Mouse (Mus musculus): Measurements from ENCODE around the gene Rpl4. TPM values are rescaled to one million over a fixed set of nuclear protein-coding genes. Genes with fewer than 3 reads are reported as not detected.

The Rpl4 gene
- total and polyA plus RNA-seq, 3 experiments = 1,956 to 4,069 (median 1,996) TPM

DNA sequence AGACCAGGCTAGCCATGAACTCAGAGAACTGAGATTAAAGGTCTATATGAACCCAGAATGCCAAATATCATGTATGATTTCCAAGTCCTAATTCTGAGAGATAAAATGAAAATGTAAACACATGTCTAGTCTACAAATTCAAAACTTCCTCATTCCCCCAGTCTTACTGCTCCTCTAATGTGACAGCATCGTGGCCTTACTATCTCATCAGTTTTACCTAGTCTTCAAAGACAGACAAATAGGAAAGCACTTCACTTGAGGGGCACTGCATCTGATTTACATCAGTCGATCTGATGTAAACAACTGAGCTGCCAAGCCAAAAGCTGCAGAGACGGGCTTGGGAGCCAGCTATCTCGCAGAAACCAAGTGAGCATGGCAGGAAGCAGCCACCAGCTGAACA is 42.9 kb downstream of the Rpl4 start:
- no peak overlapping the region for H3K27ac ChIP-seq (ENCODE audit: insufficient read depth, low read depth)
- dilution Hi-C loops (cut with MboI; ENCODE audit: extremely low pct_ligation_motif_present, extremely low pct_unique_long_range_greater_than_20kb, low sequenced_read_pairs) = no loop called here
- H3K4me2 ChIP-seq (ENCODE audit: insufficient read depth, low read depth, poor library complexity, severe bottlenecking) = no peak overlapping the region
- TF ChIP-seq USF2 (conservative IDR thresholded peaks at IDR 0.05; ENCODE audit: low read depth, low read length) (no peak), ETS1 (conservative IDR thresholded peaks at IDR 0.05; ENCODE audit: low read depth, low read length) (no peak), MAX (IDR thresholded peaks at IDR 0.05; ENCODE audit: low read length) (no peak), RAD21 (IDR thresholded peaks at IDR 0.05; ENCODE audit: low read depth, low read length) (no peak), JUN (IDR thresholded peaks at IDR 0.05; ENCODE audit: insufficient read depth, low read depth, low read length) (no peak), MYC (IDR thresholded peaks at IDR 0.05; ENCODE audit: low read depth, low read length) (no peak), KAT2A (IDR thresholded peaks at IDR 0.05; ENCODE audit: insufficient replicate concordance, low read length) (no peak), HCFC1 (IDR thresholded peaks at IDR 0.05; ENCODE audit: low read depth, low read length) (no peak), CTCF (conservative IDR thresholded peaks at IDR 0.05 in 1 of 2, IDR thresholded peaks at IDR 0.05 in 1 of 2; ENCODE audit: low read depth in 2 of 2, low read length in 2 of 2) (no peak), UBTF (IDR thresholded peaks at IDR 0.05; ENCODE audit: low read depth, low read length) (no peak), NRF1 (IDR thresholded peaks at IDR 0.05; ENCODE audit: low read depth, low read length) (no peak)
- peaks cover 6% of the 10 kb centered on the region for H3K79me2 ChIP-seq (replicated peaks; ENCODE audit: control insufficient read depth, extremely low read depth, insufficient read depth, poor library complexity, severe bottlenecking)
- H3K4me3 ChIP-seq (replicated peaks in 1 of 3; ENCODE audit: low read depth in 2 of 3, low read length in 2 of 3, poor library complexity in 1 of 3) = no peak overlapping the region
- in situ Hi-C loops (cut with MboI; ENCODE audit: low pct_ligation_motif_present, low pct_unique_long_range_greater_than_20kb, low sequenced_read_pairs) = no loop called here
- H3K9me3 ChIP-seq (replicated peaks; ENCODE audit: low read length) = no peaks in the 10 kb centered on the region
- no peak for DNase-seq (ENCODE audit: extremely low read depth)
- H3K4me1 ChIP-seq (ENCODE audit: control insufficient read depth in 1 of 2, insufficient read depth in 2 of 2) = peaks cover 0 to 22% of the 10 kb centered on the region in 2 experiments; a peak in 2 of 4 replicates
- H3K27me3 ChIP-seq (replicated peaks) = no peaks in the 10 kb centered on the region
- H3K36me3 ChIP-seq (replicated peaks in 1 of 2; ENCODE audit: control insufficient read depth in 1 of 2, insufficient read depth in 1 of 2, low read length in 1 of 2) = peaks cover 14 to 68% of the 10 kb centered on the region in 2 experiments
- H3K9ac ChIP-seq (ENCODE audit: insufficient read depth, low read depth) = no peak overlapping the region

DNA sequence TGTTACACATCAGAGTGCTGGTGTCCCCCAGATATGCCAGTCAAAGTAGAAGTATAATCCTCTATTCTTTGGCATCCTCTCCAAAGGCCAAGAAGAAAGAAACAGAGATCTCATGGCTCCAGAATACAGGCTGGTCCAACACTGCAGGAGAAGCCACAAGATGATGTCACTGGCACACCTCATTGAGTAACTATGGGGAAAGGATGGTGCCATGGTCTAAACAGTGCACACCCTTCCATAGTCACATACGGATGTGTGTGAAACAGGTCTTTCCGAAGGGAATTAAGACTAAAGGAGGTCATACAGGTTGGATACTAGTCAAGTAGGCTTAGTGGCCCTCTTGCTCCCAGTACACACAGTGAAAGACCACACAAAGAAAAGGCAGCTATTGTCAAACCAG is 43.5 kb downstream of the Rpl4 start:
- H3K4me3 ChIP-seq (replicated peaks in 1 of 3; ENCODE audit: low read depth in 2 of 3, low read length in 2 of 3, poor library complexity in 1 of 3) = no peak overlapping the region
- no peak overlapping the region for H3K27ac ChIP-seq (ENCODE audit: insufficient read depth, low read depth)
- no peak for TF ChIP-seq E2F4 (IDR thresholded peaks at IDR 0.05; ENCODE audit: insufficient replicate concordance, low read depth, low read length)
- TF ChIP-seq SIN3A (IDR thresholded peaks at IDR 0.05; ENCODE audit: low read length) = no peak
- no peak for TF ChIP-seq CHD1 (IDR thresholded peaks at IDR 0.05; ENCODE audit: low read depth, low read length)
- no peak for TF ChIP-seq MAX (IDR thresholded peaks at IDR 0.05; ENCODE audit: low read length)
- no peak for TF ChIP-seq IRF4 (IDR thresholded peaks at IDR 0.05; ENCODE audit: low read depth, low read length)
- TF ChIP-seq PAX5 (IDR thresholded peaks at IDR 0.05; ENCODE audit: low read length) = no peak
- no peak for TF ChIP-seq HCFC1 (IDR thresholded peaks at IDR 0.05; ENCODE audit: low read depth, low read length)
- TF ChIP-seq ETS1 (conservative IDR thresholded peaks at IDR 0.05; ENCODE audit: low read depth, low read length) = no peak
- TF ChIP-seq CHD2 (IDR thresholded peaks at IDR 0.05; ENCODE audit: low read length) = no peak
- no peak overlapping the region for H3K9ac ChIP-seq (ENCODE audit: insufficient read depth, low read depth)
- peaks cover 6% of the 10 kb centered on the region for H3K79me2 ChIP-seq (replicated peaks; ENCODE audit: control insufficient read depth, extremely low read depth, insufficient read depth, poor library complexity, severe bottlenecking)
- H3K4me2 ChIP-seq (ENCODE audit: insufficient read depth, low read depth, poor library complexity, severe bottlenecking) = no peak overlapping the region
- in situ Hi-C loops (cut with MboI; ENCODE audit: low pct_ligation_motif_present, low pct_unique_long_range_greater_than_20kb, low sequenced_read_pairs) (no loop called here), dilution Hi-C loops (cut with MboI; ENCODE audit: extremely low pct_ligation_motif_present, extremely low pct_unique_long_range_greater_than_20kb, low sequenced_read_pairs) (no loop called here)
- H3K9me3 ChIP-seq (replicated peaks; ENCODE audit: low read length) = no peaks in the 10 kb centered on the region
- no peak for DNase-seq (ENCODE audit: extremely low read depth)
- H3K27me3 ChIP-seq (replicated peaks) = no peaks in the 10 kb centered on the region
- peaks cover 0 to 22% of the 10 kb centered on the region in 2 experiments; a peak in 2 of 4 replicates for H3K4me1 ChIP-seq (ENCODE audit: control insufficient read depth in 1 of 2, insufficient read depth in 2 of 2)
- peaks cover 10 to 67% of the 10 kb centered on the region in 2 experiments for H3K36me3 ChIP-seq (replicated peaks in 1 of 2; ENCODE audit: control insufficient read depth in 1 of 2, insufficient read depth in 1 of 2, low read length in 1 of 2)
